Mouse (Mus musculus): ENCODE measurements around the gene Ska2.

GRCm38 (mm10) chr11:87126281-87126823, 17.3 kb downstream of the Ska2 start:
- TF ChIP-seq POLR2A (IDR thresholded peaks at IDR 0.05; ENCODE audit: extremely low read depth, insufficient read depth, low read length) (no peak), CTCF (IDR thresholded peaks at IDR 0.05; ENCODE audit: low read depth, low read length) (no peak)
